Mouse (Mus musculus) stomach, postnatal 0 days (tissue): ENCODE data around the gene Tprn.

Experiments used
- CTCF ChIP-seq: IDR thresholded peaks from 2 replicates; pipeline ENCODE4 v1.5.1; 2016; ENCODE audit warnings: antibody characterized with exemption, low read depth, mild to moderate bottlenecking, moderate library complexity
- EP300 ChIP-seq: optimal IDR thresholded peaks from 2 replicates; pipeline ENCODE3; 2016; ENCODE audit warnings: antibody characterized with exemption

DNA sequence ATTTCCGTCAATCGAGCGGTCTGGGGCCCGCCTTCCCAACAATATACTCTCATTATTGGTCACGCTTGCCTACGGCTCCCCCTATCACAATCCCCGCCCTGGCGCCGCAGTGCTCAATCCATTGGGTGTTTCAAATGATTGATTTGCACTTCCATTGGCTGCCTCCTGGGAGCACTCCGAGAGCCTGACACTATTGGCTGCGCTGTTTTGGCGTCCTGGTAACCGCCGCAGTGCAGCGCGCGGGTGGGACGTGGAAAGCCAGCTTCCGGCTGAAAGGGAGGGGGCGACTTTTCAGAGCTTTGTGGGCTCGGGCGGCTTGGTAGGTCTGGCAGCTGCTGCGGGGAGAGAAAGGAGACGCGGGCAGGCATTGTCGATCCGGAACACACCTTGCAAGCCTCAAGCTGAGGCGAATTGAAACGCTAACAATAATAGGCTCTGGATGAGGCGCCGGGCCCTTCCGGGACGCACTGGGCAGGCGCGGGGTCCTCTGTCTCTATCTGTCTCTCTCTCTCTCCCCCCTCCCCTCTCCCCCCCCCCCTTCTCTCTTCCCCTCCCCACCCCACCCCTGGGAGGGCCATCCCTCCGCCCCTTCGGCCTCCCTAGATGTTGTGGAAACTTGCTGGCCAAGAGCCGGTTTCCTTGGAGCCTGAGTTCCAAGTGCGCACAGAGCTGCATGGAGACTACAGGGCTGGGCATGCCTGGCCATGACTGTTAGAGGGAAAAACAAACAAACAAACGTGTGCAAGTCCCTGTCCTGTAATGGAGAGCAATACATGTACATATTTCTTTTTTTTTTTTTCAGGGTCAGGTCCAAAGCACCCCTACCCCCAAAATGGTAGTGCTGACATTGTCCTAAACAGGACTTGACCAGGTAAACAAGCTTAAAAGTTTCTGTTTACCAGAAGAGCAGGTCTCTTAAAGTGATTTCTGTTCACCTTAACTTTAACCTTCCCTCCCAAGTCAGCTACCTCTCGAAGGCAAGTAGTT is 37.4 kb upstream of the Tprn start:
- TF ChIP-seq CTCF: no peak; the same call in 1 of the 2 replicates
- peak; percentile 14 for TF ChIP-seq EP300
